Mouse (Mus musculus) naive thymus-derived CD4-positive, alpha-beta T cell, adult 2 months (primary cell): ENCODE results near the gene Fnd3c2.
"Not testable (repeated sequence)": the region's sequence is repeated elsewhere in the genome, so short reads cannot be mapped to it uniquely, and the experiment has no call there.

Experiments
- DNase-seq: peaks from one replicate; pipeline ENCODE4 v3.0.0-alpha.2; 2011; ENCODE audit warnings: low read depth

The Fnd3c2 gene

GRCm38 (mm10) chrX:106255276-106255675 is at the start of gene Fnd3c2:
Fnd3c2 (minus strand) TSS chrX:106255376.
- DNase-seq, result no peak

DNA sequence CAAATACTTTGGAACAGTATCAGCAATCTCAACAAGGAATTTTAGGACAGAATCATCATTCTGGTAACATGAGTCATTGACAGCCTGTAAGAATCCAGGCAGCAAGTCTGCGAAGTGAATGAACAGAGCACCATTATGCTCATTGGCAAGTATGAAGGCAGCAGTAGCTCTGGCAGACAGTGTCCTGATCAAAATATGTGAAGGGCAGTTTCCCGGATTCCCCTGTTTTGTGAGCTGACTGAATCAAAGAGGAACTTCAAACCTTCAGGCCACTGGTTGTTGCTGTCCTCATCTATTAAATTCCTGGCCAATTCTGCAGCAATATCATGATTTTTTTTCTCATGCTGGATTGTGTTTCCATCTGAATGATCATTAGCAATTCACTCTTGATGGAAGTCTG is 29.3 kb upstream of the Fnd3c2 start:
- no peak for DNase-seq

DNA sequence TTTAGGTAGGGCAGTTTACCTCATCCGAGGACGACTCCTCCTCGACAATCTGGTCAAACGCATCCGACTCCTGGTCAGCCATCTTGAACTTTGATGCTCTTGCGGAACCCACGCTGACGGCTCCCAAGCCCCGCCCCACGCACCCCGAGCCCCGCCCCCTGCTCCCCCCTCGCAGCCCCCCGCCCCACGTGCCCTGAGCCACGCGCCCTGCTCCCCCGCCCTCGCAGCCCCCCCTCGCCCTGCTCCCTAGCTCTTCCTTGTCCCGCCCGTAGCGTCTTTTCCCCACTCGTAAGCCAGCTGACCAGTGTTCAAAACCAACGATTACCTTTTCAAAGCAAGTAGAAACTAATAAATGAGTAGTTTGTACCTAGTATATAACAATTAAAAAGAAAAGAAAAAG is 34.1 kb downstream of the Fnd3c2 start, which contains the start of gene Taf9b:
Taf9b (minus strand) TSS at position 101 of the 400 bp plus-strand sequence.
- no peak for DNase-seq

GRCm38 (mm10) chrX:106219171-106220032 is 35.8 kb downstream of the Fnd3c2 start:
- DNase-seq, result peak; percentile 76

DNA sequence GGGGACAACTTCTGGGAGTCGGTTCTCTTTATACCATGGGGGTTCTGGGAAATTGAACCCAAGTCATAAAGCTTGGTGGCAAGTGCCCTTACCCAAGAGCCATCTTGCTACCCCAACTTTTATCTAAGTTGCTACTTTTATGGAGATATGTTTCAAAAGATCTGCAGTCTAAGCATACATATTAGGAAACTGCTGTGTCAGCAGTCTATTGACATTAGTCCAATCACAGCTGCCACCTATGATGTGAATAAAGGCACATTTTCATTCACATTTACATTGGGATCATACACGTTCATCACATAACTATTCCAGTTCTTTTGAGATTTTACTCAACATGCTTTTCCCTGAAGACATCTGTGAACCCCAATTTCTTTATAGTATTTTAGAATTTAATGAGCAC is 46.1 kb downstream of the Fnd3c2 start:
- DNase-seq, result no peak

DNA sequence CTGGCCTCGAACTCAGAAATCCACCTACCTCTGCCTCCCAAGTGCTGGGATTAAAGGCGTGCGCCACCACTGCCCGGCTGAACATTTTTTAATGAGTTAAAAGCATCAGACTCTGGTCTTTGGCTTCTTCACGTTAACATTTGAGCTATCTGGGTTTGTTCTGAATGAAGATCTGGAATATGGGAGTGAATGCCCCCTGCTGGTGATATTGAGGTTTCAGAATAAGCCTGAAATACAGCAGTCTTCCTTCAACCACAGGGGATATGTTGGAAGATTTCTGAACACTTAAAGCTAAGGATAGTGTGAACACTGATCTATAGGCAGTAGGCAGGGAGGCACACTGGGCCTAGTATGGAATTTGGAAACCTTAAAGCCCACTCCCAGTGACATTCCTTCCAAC is 56.3 kb downstream of the Fnd3c2 start:
- DNase-seq, result peak; percentile 39

GRCm38 (mm10) chrX:106197308-106197707 is 57.9 kb downstream of the Fnd3c2 start:
- DNase-seq, result peak; percentile 38

- not testable (repeated sequence) for DNase-seq
Measured at GRCm38 (mm10) chrX:106194361-106194760, 60.8 kb downstream of the Fnd3c2 start.

DNA sequence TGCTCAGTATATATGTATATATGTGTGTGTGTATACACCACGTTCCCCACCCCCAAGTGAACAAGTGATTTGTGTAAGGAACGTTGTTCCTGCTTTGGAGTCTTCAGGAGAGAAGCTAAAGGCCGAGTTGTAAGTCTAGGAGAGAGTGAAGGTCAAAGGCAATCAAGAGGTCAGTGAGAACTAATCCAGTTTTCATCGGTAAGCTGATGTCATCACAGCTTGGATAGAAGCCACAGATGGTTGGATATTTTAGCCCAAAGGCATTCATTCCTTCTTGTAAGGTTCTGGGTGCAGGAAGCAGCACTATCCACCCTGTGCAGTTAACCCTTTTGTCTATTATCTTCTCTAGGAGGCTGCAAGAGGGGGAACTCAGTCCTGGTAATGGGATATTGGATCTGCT is 65.1 kb downstream of the Fnd3c2 start:
- no peak for DNase-seq

DNA sequence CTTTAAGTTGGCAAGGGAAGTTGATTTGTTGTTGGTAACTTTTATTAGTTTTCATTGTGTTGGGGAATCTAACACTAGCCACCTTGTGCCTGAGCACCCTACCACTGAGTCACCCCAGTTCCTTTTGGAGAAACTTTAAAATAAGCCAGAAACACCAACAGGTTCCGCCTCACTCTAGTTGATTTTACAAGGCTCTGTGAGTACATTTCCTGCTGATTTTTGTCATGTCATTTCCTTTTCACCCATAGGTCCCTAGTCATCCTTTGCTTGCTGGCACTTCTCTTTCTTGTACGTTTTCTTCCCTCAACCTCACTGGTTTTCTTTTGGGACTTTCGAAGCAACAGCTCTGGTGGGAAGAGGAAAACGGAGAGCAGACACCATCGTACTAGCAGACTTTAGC is 65.8 kb downstream of the Fnd3c2 start:
- DNase-seq, result peak; percentile 42

DNA sequence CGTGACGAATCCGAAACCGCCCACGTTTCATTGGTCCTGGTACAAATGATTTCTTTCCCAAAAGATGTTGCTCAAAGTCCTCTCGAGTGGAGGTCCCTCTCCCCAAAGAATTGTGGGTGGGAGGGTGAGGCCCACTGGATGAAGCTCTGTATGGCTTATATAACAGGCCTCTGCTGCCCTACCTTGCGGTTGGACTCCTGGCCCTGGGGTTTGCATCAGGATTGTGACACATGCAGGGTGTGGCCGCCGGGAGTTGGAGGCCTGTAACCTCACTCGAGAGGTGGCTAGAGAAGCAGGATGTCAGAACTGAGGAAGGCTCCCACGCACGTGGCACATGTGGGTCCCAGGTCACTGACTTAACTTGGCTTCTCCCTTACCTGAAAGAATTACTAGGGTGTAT is 67.4 kb downstream of the Fnd3c2 start:
- peak; percentile 28 for DNase-seq

- peak; percentile 92 for DNase-seq
Measured at GRCm38 (mm10) chrX:106186713-106187649, 68.2 kb downstream of the Fnd3c2 start, which contains the start of gene Pgk1. Pgk1 (plus strand) TSS chrX:106187100.

DNA sequence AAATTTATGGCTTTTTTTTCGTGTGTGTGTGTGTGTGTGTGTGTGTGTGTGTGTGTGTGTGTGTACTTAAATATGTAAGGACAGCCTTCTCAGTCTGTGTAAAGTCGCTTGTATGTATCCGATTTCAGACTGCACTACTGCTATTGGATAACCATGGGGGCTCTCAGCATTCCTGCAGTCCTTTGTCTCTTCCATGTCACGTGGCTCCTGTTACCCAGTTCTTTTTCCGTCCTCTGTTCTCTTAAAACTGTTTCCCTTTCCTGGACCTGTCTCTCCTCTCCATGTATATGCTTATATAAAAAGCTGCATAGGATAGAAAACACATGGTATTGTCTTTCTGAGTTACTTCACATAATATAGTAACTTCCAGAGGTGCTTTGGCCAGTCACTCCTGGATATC is 69.5 kb downstream of the Fnd3c2 start:
- DNase-seq, result no peak
